Mouse (Mus musculus): ENCODE data around the gene Dbndd1.
"Not testable (repeated sequence)": the region's sequence is repeated elsewhere in the genome, so short reads cannot be mapped to it uniquely, and the experiment has no call there.

Dbndd1 gene

DNA sequence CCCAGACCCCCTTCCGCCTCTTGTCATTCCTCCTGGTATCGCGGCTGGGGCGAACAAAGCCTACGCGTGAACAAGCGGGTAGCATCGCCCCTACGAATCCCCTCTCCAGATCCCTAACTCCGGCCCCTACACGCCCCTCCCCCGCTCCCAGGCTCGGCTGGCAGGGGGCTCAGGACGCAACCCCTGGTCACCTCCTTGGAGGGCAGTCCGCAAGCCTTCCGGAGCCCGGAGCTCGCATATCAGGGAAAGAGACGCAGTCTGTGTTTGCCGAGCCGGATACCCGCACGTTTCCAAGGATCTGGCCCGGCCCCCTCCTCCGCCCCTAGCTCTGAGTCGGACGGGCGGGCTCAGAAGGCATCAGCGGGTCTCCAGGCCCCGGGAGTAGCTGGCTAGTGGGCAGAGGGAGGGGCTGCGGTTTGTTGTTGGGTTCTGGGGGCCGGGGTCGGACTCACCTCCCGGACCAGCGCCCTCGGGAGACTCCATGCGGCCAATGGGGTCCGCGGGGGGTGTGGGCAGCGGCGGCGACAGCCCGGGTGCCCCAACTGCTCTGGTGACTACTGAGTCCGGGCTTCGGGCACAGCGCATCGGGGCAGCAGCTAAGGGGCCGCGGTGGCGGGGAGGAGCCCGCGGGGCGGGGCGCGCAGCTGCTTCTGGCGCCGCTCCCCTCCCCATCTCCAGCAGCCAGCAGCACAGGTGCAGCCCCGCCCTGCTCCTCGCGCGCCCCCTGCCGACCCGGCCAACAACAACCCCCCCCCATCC is at the start of gene Dbndd1:
TSS of gene Dbndd1 (minus strand) at position 683 of the 759 bp plus-strand sequence.
- DNase-seq (ENCODE audit: low spot score in 2 of 2) = peak in 1 of 2 experiments; percentile 9

DNA sequence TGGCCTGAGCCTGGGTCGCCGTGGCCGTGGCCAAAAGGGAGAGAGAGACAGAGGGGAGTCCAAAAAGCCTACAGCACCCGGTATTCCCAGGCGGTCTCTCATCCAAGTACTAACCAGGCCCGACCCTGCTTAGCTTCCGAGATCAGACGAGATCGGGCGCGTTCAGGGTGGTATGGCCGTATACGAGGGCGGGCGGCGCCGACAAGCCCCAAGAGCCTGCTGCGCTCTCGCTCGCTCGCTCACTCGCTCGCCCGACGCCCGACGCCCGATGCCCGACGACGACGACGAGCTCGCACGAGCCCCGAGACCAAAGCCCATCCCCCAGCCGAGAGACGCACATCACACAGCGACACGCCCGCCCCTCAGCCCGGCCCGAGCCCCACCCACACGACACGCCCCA is 49.0 kb upstream of the Dbndd1 start:
- DNase-seq (ENCODE audit: low spot score in 2 of 2) = not testable (repeated sequence)

DNA sequence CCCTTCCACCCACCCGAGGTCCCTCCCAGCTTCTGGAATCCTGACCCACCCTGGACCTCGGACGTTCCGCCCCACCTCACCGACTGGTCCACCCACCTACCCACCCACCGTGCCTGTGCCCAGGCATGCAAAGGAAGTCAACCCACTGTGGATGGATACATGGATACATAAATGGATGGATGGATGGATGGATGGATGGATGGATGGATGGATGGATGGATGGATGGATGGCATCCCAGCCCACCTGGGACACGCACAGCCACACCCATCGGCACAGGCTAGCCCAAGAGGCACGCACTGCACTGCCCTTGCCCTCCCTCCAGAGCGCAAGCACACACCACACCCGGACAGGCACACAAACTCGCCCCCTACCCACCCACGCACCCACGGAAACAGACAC is 22.4 kb upstream of the Dbndd1 start:
- peak; percentile 23 to 37 for DNase-seq (ENCODE audit: low spot score in 2 of 2)

DNA sequence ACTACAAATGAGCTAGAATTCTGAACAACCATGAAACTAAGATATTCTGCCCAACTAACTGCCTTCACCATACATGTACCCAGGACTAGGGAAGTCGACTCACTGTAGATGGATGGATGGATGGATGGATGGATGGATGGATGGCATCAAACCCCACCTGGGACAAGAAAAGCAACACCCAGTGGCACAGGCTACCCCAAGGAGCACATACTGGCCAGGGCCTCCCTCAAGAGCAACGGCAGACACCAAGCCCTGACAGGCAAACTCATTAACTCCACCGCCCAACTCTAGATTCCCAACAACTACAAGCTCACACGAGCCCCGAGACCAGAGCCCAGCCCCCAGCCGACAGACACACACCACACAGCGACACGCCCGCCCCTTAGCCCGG is 21.7 kb upstream of the Dbndd1 start:
- DNase-seq (ENCODE audit: low spot score in 2 of 2) = no peak

DNA sequence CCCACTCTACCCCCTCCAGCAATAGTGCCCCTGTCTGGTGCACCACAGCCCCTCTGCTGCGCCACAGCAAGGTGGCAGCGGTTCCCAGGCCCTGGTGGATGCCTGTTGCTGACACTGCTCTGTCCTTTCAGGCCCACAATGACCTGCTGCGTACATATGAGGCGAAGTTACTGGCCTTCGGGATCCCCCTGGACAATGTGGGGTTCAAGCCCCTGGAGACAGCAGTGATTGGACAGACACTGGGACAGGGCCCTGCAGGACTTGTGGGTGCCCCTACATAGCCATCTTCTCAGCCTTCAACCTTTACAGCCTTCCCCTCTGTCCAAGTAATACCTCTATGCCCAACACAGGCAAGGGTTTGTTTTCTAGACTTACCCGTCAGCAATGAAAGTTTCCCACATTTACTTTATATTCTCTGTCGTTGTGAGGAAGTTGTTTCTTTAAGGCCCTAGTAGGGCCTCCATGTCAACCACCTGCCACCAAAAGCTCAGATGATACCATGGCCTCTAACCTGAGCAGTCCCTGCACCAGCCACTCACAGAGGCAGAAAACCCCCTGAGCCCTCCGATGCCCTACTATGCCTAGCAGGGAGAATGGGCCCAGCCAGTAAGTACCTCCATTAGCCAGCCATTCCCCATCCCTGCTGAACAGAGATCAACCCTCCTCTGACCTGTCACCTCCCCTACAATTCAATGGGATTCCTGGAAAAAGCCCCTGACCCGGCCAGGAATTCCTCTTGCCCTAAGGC is 21.2 kb upstream of the Dbndd1 start:
- DNase-seq (ENCODE audit: low spot score in 2 of 2) = no peak

DNA sequence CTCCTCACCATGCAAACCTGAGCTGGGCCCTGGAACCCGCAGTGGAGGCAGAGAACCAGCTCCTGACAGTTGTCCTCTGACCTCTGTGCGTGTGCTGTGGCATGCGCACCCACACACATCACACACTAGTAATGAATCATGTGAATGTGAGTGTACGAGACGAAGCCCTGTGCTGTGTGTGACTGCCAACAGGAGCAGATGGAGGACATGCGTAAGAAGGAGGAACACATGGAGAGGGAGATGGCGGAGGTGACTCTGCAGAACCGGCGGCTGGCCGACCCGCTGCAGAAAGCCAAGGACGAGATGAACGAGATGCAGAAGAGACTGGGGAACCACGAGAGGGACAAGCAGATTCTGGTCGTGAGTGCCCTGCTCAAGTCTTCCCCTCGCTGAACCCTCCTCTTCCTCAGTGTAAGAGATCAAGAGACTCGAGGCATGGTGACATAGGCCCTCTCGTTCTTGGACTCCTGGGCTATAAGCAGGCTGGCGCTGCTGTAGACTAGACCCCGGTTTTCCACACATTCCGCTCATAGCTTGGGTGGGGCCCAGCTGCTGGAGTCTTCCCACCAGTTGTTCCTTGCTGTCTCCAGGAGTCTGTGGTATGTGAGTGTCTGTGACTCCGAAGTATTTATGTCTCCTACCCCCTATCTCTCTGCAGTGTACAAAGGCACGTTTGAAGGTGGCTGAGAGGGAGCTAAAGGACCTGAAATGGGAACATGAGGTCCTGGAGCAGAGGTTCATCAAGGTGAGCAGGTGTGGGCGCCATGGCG is 12.6 kb upstream of the Dbndd1 start:
- no peak for DNase-seq (ENCODE audit: low spot score in 2 of 2)

DNA sequence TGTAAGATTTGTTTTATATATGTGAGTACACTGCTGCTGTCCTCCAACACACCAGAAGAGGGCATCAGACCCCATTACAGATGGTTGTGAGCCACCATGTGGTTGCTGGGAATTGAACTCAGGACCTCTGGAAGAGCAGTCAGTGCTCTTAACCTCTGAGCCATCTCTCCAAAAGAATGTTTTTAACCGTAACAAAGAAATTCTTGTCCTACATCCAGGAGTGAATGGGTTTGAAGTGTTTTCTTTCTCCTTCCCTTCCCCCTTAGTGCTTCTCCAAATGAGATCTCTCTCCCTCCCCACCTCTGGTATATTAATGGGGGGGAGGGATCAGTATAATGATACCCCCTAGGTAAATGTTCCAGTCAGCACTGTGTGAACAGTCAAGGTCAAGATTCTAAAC is 4.8 kb upstream of the Dbndd1 start:
- DNase-seq (ENCODE audit: low spot score in 2 of 2) = not testable (repeated sequence)

DNA sequence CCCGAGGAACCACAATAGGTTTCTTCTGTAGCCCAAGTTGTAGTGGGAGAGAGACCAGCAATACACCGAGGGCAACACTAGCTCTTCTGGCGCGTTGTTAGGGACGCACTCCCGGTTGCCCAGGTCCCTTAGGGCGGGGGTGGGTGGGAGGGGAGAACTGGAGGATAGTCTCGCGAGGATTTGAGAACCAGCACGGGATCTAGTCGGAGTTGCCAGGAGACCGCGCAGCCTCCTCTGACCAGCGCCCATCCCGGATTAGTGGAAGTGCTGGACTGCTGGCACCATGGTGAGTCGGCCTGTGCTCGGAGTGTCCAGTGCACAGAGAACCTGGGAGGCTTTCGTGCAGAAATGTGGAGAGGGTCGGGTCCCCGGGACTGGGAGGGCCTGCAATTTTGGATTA is 3.4 kb upstream of the Dbndd1 start, which contains the start of gene Gas8:
TSS of gene Gas8 (plus strand) at position 168 of the 400 bp plus-strand sequence.
- DNase-seq (ENCODE audit: low spot score in 2 of 2) = peak; percentile 89 to 91

DNA sequence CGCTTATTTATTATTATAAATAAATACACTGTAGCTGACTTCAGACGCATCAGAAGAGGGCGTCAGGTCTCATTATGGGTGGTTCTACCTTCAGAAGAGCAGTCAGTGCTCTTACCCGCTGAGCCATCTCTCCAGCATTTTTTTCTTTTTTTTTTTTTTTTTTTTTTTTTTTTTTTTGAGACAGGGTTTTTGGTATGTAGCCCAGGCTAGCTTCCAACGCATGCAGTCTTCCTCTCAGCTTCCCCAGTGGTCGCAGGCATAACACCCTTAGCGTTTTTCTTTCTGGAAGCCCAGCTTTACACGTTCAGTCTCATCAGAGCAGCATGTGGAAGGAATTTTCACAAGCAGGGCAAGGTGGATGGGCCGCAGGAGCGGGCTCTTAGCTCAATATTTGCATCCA is 2.9 kb upstream of the Dbndd1 start:
- DNase-seq (ENCODE audit: low spot score in 2 of 2) = no peak

DNA sequence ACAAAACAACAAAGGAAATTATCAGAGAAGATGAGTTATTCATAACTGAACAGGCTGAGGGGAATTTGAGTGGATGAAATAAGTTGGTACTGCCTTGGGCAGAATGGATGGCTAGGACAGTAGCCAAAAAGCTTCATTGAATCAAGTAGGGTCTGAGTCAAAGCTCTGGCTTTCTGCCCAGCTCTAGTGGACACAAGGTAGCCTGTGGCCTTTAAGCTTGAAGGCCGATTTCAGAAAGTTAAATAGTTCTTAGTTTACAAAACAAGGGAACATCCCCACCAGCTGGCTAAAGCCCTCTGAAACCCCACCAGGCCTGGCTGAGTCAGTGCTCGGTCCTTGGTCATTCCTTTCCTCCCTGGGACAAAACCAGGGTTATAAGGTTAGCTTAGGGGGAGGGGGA is 1.3 kb upstream of the Dbndd1 start:
- no peak for DNase-seq (ENCODE audit: low spot score in 2 of 2)

DNA sequence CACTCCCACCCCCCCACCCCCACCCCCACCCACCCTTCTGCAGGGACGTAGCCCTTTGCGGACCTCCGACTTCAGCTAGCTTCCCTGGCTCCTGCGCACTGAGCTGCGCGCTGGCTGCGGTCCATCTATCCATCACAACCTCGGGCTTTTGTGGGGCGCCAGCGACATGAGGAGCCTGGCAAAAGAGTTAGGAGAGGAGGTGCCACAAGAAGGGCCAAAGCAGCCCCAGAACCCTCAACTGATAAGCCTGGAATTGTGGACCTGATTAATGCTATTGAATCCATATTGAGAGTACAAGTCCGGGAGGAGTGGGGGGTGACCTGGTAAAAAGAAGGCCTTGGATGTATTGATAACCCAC is 256 bp upstream of the Dbndd1 start:
- DNase-seq (ENCODE audit: low spot score in 2 of 2) = no peak

DNA sequence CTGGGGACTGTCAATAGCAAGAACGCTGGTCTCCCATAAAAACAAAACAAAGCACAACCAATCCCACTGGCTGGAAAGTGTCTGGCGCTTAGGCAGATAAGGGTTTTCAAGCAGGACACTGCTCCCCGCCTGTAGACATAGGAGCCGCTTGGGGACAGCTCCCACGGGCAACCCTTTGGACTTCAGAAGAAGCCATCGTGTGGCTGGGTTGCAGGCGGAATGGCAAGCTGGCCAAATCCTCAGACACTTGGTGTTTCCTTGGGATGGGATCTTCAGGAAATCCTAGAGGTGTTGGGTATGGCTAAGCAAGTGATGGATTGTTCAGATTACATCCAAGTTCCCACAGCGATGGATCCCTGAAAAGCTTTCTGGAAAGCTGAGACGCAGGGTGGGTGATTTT is 1.1 kb downstream of the Dbndd1 start:
- no peak for DNase-seq (ENCODE audit: low spot score in 2 of 2)

DNA sequence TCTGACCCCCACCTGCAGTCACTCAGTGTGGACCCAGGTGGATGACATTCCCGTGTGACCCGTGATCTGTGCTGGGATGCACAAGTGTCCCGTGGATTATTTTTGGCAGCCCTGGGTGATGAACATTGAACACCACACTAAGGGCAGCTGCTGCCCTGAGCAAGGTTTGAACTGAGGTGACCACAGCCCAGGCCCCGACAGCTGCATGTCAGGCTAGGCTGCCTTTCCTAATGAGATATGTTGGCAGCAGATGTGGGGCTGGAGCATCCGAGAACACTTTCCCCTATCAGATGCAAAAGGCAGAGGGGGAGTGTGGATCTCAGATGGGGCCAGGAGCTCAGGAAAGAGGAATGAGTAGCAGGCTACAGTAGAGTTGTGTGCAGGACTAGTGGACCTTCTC is 4.4 kb downstream of the Dbndd1 start:
- no peak for DNase-seq (ENCODE audit: low spot score in 2 of 2)

DNA sequence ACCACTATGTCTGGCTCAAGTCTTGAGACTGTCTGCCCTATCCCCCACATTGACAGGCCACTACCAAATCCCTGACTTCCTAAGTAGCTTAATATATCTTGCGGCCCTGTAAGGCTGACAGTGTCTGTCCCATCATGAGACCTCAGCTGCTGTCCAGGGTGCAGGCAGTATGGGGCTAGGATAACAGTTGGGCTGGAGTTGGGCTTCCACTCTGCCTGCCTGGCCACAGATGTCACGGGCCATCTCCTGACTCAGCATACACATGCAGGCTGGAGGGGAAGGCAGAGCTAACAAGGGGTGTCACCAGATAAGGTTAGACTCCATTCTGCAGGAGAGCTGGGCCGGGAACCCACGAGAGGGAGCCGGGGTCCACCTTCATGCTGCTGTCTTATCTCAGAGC is 8.1 kb downstream of the Dbndd1 start:
- no peak for DNase-seq (ENCODE audit: low spot score in 2 of 2)

DNA sequence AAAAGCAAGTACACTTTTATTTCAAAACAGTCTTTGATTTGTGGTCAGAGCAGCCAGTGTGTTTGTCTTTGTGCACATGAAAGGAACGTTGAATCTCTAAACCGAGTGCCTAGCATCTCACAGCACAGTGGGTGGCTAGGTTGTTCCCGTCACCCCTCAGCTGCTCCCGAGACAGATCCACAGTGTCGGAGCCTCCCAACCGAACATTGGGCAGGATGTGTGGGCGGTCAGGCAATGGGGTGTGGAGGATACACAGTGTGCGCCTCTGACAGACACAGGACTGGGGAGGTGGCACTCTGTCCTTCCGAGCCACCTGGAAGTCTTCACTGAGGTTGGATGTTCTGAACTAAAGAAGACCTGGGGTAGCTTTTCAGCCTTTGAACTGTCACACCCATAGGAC is 9.6 kb downstream of the Dbndd1 start:
- no peak for DNase-seq (ENCODE audit: low spot score in 2 of 2)

DNA sequence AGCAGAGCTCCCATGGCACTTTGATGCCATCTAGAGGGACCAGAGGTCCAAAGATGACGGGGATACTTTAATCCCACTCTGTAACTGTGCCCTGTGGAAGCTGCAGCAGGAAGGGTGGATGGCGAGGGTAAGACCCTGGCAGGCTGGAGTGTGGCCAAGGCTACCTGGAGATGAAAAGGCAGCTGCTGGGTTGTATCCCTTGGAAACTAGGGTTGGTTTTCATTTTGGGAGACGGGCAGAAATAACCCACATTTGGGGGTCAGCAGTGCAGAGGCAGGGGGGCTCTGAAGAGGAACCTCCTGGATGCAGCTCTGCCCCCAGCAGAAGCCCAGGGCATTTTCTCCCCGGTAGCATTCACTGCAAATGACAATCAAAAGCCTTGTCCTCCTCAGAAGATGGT is 10.0 kb downstream of the Dbndd1 start:
- no peak for DNase-seq (ENCODE audit: low spot score in 2 of 2)

DNA sequence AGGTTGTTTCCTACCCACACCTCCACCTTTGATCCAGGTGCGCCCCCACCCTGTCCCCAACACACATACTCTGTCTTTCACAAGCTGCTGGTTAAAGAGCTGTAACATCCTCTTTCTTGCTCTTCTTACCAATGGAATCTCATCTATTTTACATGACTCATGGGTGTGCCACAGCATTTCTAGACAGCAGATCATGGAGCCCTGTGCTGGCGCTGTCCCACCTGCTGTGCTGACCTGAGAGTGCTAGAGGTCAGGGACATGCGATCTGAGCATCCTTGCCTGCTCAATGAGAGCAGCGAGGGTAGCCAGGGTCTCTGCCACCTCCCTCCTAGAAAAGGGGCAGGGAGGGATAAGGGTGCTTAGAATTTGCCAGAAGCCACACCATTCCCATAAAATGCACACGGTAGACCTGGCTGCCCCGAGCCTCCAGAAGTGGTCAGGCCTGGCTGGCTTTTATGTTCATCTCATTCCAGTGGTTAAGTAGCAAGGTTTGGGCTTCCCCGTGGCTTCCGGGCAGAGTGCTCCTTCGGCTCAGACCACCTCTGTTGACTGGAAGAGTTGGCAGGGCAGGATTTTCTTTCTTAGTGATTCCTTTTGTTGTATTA is 10.6 kb downstream of the Dbndd1 start:
- DNase-seq (ENCODE audit: low spot score in 2 of 2) = no peak

DNA sequence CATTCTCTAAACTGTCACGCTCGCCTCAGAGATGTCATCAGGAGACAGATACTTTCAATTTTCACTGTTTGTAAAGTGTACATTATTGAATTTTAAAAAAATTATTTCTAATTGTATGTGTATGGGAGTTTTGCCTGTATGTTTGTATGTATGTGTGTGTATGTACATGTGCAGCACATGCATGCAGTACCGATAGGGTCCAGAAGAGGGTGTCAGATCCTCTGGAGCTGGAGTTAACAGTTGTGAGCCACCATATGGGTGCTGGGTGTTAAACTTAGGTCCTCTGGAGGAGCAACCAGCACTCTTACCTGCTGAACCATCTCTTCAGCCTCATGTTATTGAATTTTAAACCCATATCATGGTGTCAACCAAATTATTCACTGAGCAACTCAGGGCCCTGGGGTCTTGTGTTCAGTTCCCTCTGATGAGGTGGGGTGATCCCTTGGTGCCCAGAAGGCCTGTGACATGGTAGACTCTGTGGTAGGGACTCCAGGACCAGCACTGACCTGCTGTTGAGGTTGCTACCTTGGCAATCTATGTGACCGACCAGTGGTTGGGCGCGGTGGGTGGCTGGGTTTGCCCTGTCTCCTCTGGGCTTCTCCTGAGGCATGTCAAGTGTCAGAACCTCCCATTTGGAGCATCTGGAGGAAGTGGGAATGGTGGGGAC is 11.3 kb downstream of the Dbndd1 start:
- DNase-seq (ENCODE audit: low spot score in 2 of 2) = no peak

DNA sequence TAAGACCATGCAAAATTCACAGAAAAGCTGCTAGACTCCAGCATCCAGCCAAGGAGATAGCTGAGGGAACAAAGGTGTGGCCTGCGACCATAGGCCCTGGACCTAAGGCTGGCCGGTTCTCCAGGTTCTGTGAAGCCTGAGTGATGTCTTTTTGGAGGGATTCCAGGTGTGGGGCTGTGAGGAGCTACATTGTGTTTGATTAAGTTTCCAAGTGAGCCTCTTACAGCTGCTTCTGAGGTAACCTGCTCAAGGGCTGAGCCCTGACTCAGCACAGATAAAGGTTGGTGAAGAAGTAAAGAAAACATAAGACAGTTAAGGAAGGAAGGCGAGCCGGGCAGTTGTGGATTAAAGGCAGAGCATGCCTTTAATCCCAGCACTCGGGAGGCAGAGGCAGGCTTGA is 13.1 kb downstream of the Dbndd1 start:
- no peak for DNase-seq (ENCODE audit: low spot score in 2 of 2)

DNA sequence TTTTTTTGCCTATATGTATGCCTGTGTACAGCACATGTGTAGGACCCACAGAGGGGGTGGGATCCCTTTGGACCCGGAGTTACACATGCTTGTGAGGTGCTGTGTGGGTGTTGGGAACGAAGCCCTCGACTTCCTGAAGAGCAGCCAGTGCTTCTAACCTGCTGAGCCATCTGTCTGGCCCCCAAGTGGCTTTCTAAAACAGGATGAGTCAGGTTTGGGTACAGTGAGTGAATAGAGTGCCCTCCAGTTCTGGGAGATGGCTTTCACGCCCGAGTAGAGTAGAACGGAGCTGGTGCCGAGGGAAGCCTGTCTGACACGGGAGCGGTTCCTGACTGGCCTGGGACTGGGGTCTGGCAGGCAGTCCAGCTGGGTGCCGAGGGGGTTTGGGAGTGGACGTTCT is 15.7 kb downstream of the Dbndd1 start:
- DNase-seq (ENCODE audit: low spot score in 2 of 2) = no peak

DNA sequence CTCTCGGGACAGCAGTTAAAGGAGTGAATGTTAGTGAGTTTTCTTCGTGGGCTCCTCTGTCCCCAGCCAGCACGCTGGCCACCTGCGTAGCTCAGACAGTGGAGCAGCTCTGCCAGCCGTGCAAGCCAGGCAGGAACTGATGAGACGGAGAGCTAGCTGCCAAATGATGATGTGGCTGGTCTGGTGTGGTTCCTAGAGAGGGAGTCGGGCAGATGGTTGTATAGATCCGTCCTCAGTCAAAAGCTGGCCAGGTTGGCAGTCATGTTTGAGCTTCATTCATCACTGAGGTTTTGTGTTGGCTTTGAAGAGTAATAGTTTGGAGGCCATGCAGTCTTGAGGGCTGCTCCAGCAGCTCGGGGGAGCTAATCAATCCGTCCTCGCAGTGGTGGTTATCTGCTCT is 16.3 kb downstream of the Dbndd1 start:
- no peak for DNase-seq (ENCODE audit: low spot score in 2 of 2)

DNA sequence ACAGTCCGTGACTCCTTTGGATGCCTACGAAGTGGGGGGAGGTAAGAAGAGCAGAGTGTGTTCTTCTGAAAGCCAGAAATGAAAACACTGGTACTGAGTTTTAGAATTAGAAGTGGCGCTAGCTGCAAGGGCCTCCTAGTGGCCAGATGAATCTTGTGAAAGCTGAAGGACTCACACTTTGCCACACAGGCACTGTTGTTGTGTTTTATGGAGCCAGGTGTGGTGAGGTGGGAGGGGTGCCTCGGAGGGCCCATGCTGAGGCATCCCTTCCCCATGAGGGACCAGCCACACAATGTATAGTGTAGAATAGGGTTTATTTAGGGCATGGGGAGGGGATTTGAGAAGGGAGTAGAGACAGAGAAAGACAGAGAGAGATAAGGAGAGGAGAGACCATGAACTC is 17.6 kb downstream of the Dbndd1 start:
- DNase-seq (ENCODE audit: low spot score in 2 of 2) = no peak
